Mouse (Mus musculus) urinary bladder, postnatal 4 days (tissue): ENCODE results near the gene Atg10.

Experiments used
- DNase-seq, 2 experiments: peaks; one replicate each; pipeline ENCODE4 v3.0.0; 2021 to 2022; ENCODE audit warnings: low spot score in 2 of 2

Atg10 gene

GRCm38 (mm10) chr13:90886568-90886983, 337.2 kb downstream of the Atg10 start:
- DNase-seq: peak; percentile 34 to 79

GRCm38 (mm10) chr13:90885856-90886532, 337.8 kb downstream of the Atg10 start:
- DNase-seq: no peak
